Mouse (Mus musculus) liver, adult 2 months (tissue): ENCODE data around the gene Chrnd. TPM values are rescaled to one million over a fixed set of nuclear protein-coding genes. Genes with fewer than 3 reads are reported as not detected.

Source experiments
- DNase-seq: peaks from one replicate; pipeline ENCODE4 v3.0.0-alpha.2; 2011; ENCODE audit warnings: low read depth, low spot score; ENCODE audit errors: extremely low read depth
- H3K27ac ChIP-seq: fragments of 200-500 bp; replicated peaks from 2 replicates; pipeline ENCODE4 v1.5.1; 2012; ENCODE audit warnings: low read depth, mild to moderate bottlenecking, control low read depth, inconsistent platforms, low read length; ENCODE audit not compliant: insufficient read depth
- H3K27me3 ChIP-seq: fragments of 200-500 bp; 2 replicates; pipeline ENCODE4 v1.6.1; 2012; ENCODE audit warnings: mild to moderate bottlenecking, moderate library complexity, low read length, inconsistent platforms; ENCODE audit not compliant: control insufficient read depth, insufficient read depth
- H3K36me3 ChIP-seq: fragments of 200-500 bp; 2 replicates; pipeline ENCODE4 v1.6.1; 2012; ENCODE audit warnings: low read length, inconsistent platforms; ENCODE audit not compliant: control insufficient read depth, insufficient read depth
- H3K4me1 ChIP-seq: fragments of 200-500 bp; 2 replicates; pipeline ENCODE4 v1.6.1; 2011; ENCODE audit warnings: low read length; ENCODE audit not compliant: control insufficient read depth, insufficient read depth
- H3K4me3 ChIP-seq: fragments of 200-500 bp; 2 replicates; pipeline ENCODE4 v1.5.1; 2011; ENCODE audit warnings: low read depth, mild to moderate bottlenecking, control low read depth, low read length, moderate library complexity; ENCODE audit not compliant: insufficient read depth
- H3K79me2 ChIP-seq: fragments of 200-500 bp; 2 replicates; pipeline ENCODE4 v1.6.1; 2012; ENCODE audit warnings: inconsistent platforms, mild to moderate bottlenecking, low read length, moderate library complexity; ENCODE audit not compliant: control insufficient read depth, insufficient read depth
- H3K9ac ChIP-seq: fragments of 200-500 bp; 2 replicates; pipeline ENCODE4 v1.6.1; 2012; ENCODE audit warnings: low read depth, mild to moderate bottlenecking, control low read depth, inconsistent platforms, low read length
- CTCF ChIP-seq: fragments of 200-500 bp; IDR thresholded peaks from 2 replicates; pipeline ENCODE4 v1.5.1; 2011; ENCODE audit warnings: low read depth, low read length, control low read depth
- POLR2A ChIP-seq: fragments of 200-500 bp; IDR thresholded peaks from 2 replicates; pipeline ENCODE4 v1.6.1; 2011; ENCODE audit warnings: low read length, control low read depth; ENCODE audit not compliant: insufficient read depth; ENCODE audit errors: extremely low read depth
- WGBS: fragments of 180-500 bp; shearing (Covaris S2); methylation state at CpG from one replicate; pipeline ENCODE4 v1.1.7; 2018; 5-methylcytosine and 5-hydroxymethylcytosine counted together
- polyA plus RNA-seq: library from polyadenylated mRNA; depleted of rRNA; stranded (reverse); fragments of >200 nt; gene quantifications from 2 replicates; pipeline ENCODE4 v1.2.3, GENCODE M21; 2012; rRNA removed
- total RNA-seq: library from RNA; depleted of rRNA; stranded (reverse); fragments of >200 nt; gene quantifications from 2 replicates; pipeline ENCODE4 v1.2.3, GENCODE M21; 2014; rRNA removed

Chrnd gene
- not detected in 2 replicates for total RNA-seq
- not detected in 2 replicates for polyA plus RNA-seq

DNA sequence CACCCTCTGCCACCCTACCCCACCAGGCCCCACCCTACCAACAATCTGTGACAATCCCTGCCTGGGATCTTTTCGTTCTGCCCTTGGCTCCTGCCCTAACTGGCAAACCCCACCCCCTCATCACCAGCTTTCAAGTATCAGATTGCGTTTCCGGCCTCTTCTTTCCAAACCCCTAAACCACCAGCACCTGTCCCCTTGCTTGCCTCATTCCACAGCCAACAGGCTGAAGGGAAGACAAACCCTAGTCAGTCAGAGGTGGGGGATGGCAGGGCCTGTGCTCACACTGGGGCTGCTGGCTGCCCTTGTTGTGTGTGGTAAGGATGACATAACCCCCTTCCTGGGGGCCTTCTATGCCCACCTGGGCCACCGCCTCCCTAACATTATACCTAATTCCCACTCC lies at the start of gene Chrnd:
Gene Chrnd, plus strand, starts transcription at position 179 of the 400 bp plus-strand sequence.
- Histone ChIP-seq H3K27ac (no peak within 1 kb of the TSS), H3K4me3 (no peak within 1 kb of the TSS), H3K27me3 (peaks cover 10% of the 10 kb centered on the region; the same call in 1 of the 2 replicates), H3K9ac (no peak within 1 kb of the TSS), H3K36me3 (no peaks in the 10 kb centered on the region), H3K79me2 (no peaks in the 10 kb centered on the region), H3K4me1 (peaks cover 5% of the 10 kb centered on the region; the same call in 1 of the 2 replicates)
- 63% methylated on average over 4 of the region's 4 CpGs for WGBS
- DNase-seq, result no peak
- TF ChIP-seq POLR2A (no peak), CTCF (no peak)

- Histone ChIP-seq H3K36me3 (no peaks in the 10 kb centered on the region), H3K9ac (no peak overlapping the region), H3K27ac (no peak overlapping the region), H3K4me3 (no peak overlapping the region), H3K27me3 (no peaks in the 10 kb centered on the region), H3K79me2 (no peaks in the 10 kb centered on the region), H3K4me1 (no peaks in the 10 kb centered on the region)
- no peak for DNase-seq
- 93% methylated on average over 4 of the region's 4 CpGs for WGBS
- TF ChIP-seq CTCF, result no peak
- no peak for TF ChIP-seq POLR2A
Measured at GRCm38 (mm10) chr1:87141550-87141949, 48.9 kb upstream of the Chrnd start.

DNA sequence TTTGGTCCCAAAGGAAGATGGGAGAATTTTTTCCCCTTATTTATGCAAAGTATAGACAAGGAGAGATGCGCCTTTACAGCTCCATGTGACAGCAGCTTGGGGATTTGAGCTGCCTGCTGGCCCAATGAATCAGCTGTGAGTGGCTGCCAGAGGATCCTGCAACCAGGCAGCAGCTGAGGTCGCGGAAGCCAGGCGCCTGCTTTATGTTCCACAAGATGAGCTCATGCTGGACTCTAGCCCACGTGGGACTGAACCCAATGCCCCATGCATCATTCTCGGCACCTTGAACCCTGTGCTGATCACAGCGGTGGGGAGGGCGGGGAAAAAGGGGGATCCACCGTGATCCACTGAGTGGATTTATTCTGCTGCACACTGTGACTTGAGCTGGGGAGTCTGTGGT lies 48.0 kb upstream of the Chrnd start:
- 74% methylated on average over 9 of the region's 9 CpGs for WGBS
- H3K79me2 ChIP-seq, result no peaks in the 10 kb centered on the region
- H3K27me3 ChIP-seq, result no peaks in the 10 kb centered on the region
- no peak overlapping the region for H3K27ac ChIP-seq
- H3K4me3 ChIP-seq, result no peak overlapping the region
- TF ChIP-seq POLR2A (no peak), CTCF (no peak)
- no peaks in the 10 kb centered on the region for H3K36me3 ChIP-seq
- H3K4me1 ChIP-seq, result no peaks in the 10 kb centered on the region
- H3K9ac ChIP-seq, result no peak overlapping the region
- no peak for DNase-seq

DNA sequence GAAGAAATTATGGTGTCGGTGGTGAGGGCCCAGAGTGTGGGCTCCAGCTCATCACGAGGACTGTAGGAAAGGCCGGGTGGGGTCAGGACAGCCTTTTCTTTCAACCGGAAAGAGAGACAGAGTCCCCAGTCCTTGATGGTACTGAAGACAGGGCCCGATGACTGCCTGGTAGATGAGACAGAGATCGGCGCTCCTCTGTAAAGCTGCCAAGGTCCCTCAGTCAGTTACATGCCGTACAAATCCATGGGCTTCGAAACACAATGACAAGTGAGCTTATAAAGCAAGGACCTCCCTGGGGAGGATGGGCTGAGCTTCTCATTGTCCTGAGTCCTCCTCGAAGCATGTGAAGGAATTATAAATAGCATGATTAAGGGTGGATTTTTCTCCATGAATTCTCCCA lies 47.3 kb upstream of the Chrnd start:
- no peaks in the 10 kb centered on the region for H3K27me3 ChIP-seq
- no peak for DNase-seq
- no peaks in the 10 kb centered on the region for H3K79me2 ChIP-seq
- H3K27ac ChIP-seq, result no peak overlapping the region
- H3K9ac ChIP-seq, result no peak overlapping the region
- WGBS, result 83% methylated on average over 10 of the region's 10 CpGs
- H3K4me1 ChIP-seq, result no peaks in the 10 kb centered on the region
- no peak overlapping the region for H3K4me3 ChIP-seq
- TF ChIP-seq POLR2A (no peak), CTCF (no peak)
- no peaks in the 10 kb centered on the region for H3K36me3 ChIP-seq

DNA sequence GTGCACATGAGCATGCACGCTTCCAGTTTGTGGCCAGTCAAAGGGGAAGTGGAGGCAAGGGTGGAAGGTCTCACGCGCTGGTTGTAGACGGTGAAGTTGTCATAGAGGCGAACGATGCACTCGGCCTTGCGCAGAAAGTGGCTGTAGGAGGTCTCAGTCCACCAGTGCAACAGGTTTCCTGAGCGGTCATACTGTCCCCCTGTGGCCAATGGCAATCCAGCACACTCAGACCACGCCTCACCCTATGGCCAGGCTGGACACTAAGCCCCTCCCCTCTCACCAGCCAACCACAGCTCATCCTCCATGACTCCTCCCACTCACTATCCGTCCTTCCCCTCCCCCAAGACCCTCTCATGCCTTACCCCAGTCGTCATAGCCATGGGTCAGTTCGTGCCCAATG lies 41.0 kb upstream of the Chrnd start:
- WGBS, result 46% methylated on average over 13 of the region's 13 CpGs
- Histone ChIP-seq H3K27me3 (peaks cover 13% of the 10 kb centered on the region), H3K9ac (no peak overlapping the region), H3K27ac (no peak overlapping the region), H3K79me2 (no peaks in the 10 kb centered on the region), H3K4me1 (no peaks in the 10 kb centered on the region), H3K36me3 (no peaks in the 10 kb centered on the region), H3K4me3 (no peak overlapping the region)
- no peak for DNase-seq
- TF ChIP-seq CTCF (no peak), POLR2A (no peak)

DNA sequence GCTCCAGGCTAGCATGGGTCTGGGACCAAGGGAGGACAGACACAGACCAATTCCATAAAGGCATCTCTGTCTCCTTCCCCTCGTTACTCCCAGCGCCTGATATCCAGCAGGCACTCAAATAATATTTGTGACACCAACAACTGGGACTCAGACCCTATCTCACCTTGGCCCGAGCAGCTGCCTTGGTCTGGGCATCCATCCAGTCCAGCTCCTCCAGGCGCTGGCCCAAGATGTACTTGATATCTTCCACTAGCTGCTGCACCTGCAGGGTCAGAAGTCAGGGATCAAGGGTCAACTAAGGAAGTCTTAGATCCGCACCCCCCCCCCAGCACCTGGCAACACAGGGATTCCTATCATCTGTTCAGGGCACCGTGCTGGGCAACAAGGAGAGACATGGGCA lies 39.1 kb upstream of the Chrnd start:
- TF ChIP-seq CTCF (no peak), POLR2A (no peak)
- no peak overlapping the region for H3K4me3 ChIP-seq
- no peaks in the 10 kb centered on the region for H3K36me3 ChIP-seq
- H3K27ac ChIP-seq, result no peak overlapping the region
- 80% methylated on average over 6 of the region's 6 CpGs for WGBS
- H3K79me2 ChIP-seq, result no peaks in the 10 kb centered on the region
- H3K9ac ChIP-seq, result no peak overlapping the region
- no peaks in the 10 kb centered on the region for H3K4me1 ChIP-seq
- peaks cover 27% of the 10 kb centered on the region for H3K27me3 ChIP-seq
- no peak for DNase-seq
